Mouse (Mus musculus): ENCODE measurements at regions not wholly inside any gene's neighbourhood (a gene's known extent, or its start where the extent isn't known, plus 50 kb on each side); places are given as distances from the start of the nearest gene placed in this dataset.

DNA sequence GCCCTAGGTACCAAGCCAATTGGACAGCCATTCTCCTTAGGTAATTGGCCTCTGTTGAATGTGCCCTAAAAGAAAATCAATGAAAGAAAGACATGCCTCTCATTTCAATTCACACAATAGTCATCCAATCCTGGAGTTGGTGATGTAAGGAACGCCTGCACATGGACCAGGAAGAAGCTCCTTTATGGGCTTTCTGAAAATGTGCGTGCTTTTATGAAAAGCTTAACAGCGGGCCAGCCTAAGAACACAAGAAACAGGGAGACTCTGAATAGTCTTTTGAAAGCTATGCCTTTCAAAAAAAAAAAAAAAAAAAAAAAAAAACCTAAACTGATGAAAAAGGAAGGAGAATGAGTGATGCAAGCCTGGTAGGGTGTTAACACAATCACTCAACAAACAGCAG, 183.1 kb downstream of the Pcdh19 start:
- no peak for DNase-seq (ENCODE audit: low spot score in 2 of 2)

DNA sequence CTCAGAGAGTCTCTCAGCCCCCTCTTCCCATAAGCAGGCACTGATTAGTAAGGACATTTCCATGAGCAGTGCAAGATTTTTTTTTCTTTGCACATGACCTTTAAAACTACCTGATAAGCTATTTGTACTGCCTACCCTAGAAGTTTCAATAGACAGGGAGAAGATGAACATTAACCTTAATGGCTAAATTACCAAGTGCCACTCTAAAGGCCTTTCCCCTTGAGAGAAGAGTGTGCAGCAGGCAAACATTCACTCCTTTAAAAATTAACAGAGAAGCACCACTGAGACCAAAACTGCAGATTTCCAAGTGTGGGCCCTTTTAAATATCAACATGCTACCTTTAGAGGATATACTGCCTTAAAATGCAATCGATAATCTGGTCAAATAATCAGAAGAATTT, 226.9 kb downstream of the Pcdh19 start:
- DNase-seq (ENCODE audit: low spot score in 2 of 2) = no peak

DNA sequence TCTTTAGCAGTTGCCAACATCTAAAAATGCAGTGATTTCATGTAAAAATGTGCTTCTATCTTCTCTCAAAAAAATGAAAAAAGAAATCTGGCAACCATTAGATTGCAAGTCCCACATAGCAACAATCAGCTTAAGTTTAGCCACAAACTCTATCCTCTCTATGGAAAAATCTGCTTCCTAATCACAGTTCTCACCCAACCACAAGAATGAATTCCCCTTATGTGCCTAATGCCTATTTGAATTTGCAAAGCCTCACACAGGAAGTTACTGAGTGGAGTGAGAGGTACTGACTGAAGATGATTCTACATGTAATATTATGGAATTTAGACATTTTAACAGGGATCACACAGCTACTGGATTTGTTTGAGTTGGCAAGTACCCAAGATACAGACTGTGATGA, 241.4 kb downstream of the Pcdh19 start:
- no peak for DNase-seq (ENCODE audit: low spot score in 2 of 2)

DNA sequence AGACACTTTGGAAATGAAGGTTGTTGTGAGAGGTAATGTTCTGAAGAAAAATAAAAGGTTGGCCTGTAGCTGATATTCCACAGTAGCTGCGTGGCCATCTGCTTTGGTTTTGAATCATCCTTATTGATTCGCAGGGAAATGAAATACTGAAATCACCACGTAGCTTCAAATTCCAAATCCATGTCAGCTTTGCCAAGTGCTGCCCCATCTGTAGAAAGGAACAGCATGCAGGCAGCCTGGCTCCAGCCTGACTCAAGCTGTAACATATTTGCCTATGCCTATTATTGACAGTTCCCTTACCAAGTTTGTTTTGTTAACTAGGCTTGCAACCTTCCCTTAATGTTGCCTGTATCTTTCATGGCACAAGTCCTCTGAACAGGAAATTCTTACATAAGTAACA, 286.3 kb downstream of the Pcdh19 start:
- DNase-seq (ENCODE audit: low spot score in 2 of 2) = peak; percentile 25 to 29

DNA sequence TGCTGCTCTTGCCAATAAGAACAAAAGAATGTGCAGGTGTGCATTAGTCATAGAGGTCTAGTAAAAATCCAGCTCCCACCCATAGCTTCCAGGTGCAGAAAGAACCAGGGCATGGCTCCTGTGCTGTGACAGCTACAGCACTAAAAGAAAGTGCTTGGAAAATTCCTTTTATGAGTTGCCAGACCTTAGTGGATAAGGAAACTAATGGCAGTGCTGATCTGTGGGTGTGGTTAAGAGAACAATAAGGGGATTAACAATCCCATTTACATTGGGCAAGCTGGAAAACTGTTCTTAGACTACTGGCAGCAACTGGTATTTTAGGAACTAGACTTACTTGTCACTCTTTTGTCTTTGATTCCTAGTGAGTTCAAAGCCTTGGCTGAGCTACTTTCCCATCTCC, 301.0 kb downstream of the Pcdh19 start:
- no peak for DNase-seq (ENCODE audit: low spot score in 2 of 2)

DNA sequence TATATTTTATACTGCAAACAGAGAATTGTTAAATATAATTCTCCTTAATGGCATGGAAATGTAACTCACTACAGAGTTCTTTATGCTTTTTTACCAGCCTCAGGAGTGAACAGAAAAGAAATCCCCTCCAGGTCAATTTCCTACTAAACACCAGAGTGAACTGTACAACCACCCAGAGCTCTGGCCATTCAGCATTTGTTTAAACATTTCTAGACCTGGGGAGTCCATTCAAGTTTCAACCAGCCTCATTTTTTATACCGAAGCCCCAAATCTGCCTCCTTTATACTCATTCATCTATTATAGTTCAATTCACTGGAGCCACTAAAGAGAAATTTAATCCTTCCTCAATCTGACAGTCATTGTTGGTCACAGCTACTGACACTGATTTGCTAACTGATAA, 314.8 kb downstream of the Pcdh19 start:
- DNase-seq (ENCODE audit: low spot score in 2 of 2) = no peak

DNA sequence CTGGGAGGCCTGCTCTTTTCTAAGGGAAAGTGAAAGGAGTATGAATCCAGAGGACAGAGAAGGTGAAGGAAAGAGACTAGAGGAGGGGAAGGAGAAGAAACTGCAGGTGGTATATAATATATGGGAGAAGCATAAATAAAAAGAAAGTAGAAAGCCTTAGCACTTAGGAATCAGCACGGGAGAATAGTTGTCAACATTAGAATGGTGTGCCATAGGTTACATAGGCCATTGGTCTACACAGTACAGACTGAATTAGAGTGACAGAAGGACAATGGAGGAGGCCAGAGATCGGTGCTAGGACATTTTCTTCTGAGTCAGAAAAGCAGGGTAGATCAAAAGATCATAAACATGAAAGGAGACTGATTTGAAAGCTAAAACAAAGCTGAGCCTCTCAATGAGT, 315.7 kb downstream of the Pcdh19 start:
- no peak for DNase-seq (ENCODE audit: low spot score in 2 of 2)

DNA sequence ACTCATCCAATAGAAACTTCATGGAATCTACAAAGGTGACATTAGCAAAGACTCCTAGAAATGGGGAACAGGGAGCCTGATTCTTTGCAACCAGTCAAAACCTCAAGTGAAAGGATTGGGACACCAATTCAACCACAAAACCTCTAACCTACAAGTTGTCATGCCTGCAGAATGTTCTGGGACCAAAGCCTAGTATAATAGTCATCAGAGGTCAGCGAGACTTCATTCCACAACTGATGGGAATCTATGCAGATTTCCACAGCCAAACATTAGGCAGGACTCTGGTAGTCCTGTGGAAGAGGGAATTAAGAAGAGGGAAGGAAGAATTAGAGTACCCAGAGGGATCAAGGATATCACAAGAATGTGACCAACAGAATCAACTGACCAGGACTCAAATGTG, 316.4 kb downstream of the Pcdh19 start:
- no peak for DNase-seq (ENCODE audit: low spot score in 2 of 2)

DNA sequence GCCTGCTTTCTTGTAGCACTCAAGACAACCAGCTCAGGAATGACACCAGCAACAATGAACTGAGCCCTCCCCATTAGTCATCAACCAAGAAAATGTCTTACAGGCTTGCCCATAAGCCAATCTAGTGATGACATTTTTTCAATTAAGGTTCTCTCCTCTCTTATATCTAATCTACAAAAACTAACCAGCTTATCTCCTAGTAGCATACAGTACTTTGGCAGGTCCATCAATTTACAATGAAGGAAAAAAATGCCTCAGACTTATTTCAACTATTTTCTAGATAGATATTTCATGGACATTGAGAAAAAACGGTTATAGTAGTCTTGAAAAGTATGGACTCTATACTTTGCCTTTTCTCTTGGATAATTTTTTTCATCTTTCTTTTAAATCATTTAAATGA, 328.0 kb downstream of the Pcdh19 start:
- DNase-seq (ENCODE audit: low spot score in 2 of 2) = no peak

Data from right cerebral cortex, postnatal 10 days (tissue).